Mouse (Mus musculus) intestine, embryonic 15.5 days (tissue): ENCODE measurements at regions not wholly inside any gene's neighbourhood (a gene's known extent, or its start where the extent isn't known, plus 50 kb on each side); places are given as distances from the start of the nearest gene placed in this dataset.
A peak's percentile ranks its signal among the peaks of the same experiment; 100 is the strongest.

Experiments
- ATAC-seq: fragments of 200-750 bp; cut with Nextera tagmentation; 2 replicates; pipeline ENCODE4 v1.8.0; 2017; ENCODE audit warnings: moderate TSS enrichment, moderate library complexity
- H3K27ac ChIP-seq: fragments of 300-500 bp; sonication (generic); 2 replicates; pipeline ENCODE4 v1.5.1; 2015; ENCODE audit warnings: mild to moderate bottlenecking, inconsistent platforms
- H3K27me3 ChIP-seq: fragments of 300-500 bp; sonication (generic); replicated peaks from 2 replicates; pipeline ENCODE4 v1.6.1; 2015; ENCODE audit warnings: inconsistent platforms
- H3K36me3 ChIP-seq: fragments of 300-500 bp; sonication (generic); 2 replicates; pipeline ENCODE4 v1.6.1; 2015; ENCODE audit warnings: inconsistent platforms
- H3K4me1 ChIP-seq: fragments of 300-500 bp; sonication (generic); replicated peaks from 2 replicates; pipeline ENCODE4 v1.6.1; 2015; ENCODE audit warnings: inconsistent platforms
- H3K4me2 ChIP-seq: fragments of 300-500 bp; sonication (generic); replicated peaks from 2 replicates; pipeline ENCODE4 v1.6.1; 2015; ENCODE audit warnings: mild to moderate bottlenecking, inconsistent platforms
- H3K4me3 ChIP-seq: fragments of 300-500 bp; sonication (generic); replicated peaks from 2 replicates; pipeline ENCODE4 v1.5.1; 2015; ENCODE audit warnings: inconsistent platforms
- H3K9ac ChIP-seq: fragments of 300-500 bp; sonication (generic); 2 replicates; pipeline ENCODE4 v1.6.1; 2015; ENCODE audit warnings: inconsistent platforms
- H3K9me3 ChIP-seq: fragments of 300-500 bp; sonication (generic); 2 replicates; pipeline ENCODE4 v1.6.1; 2016; ENCODE audit warnings: inconsistent platforms
- WGBS: fragments of 180-500 bp; shearing (Covaris S2); methylation state at CpG from one replicate; pipeline ENCODE4 v1.1.7; 2015; 5-methylcytosine and 5-hydroxymethylcytosine counted together

- Histone ChIP-seq H3K4me2 (no peak overlapping the region), H3K4me1 (no peaks in the 10 kb centered on the region), H3K9me3 (no peaks in the 10 kb centered on the region), H3K4me3 (no peak overlapping the region), H3K27me3 (no peaks in the 10 kb centered on the region), H3K27ac (no peak overlapping the region), H3K9ac (no peak overlapping the region), H3K36me3 (no peaks in the 10 kb centered on the region)
- no peak for ATAC-seq
- 55% methylated on average over 3 of the region's 3 CpGs for WGBS
These were observed 314.9 kb upstream of the Lcorl start for GRCm38 (mm10) chr5:46172315-46172714.

GRCm38 (mm10) chr5:46160774-46161173, 303.4 kb upstream of the Lcorl start:
- peak; percentile 84 for ATAC-seq
- no peak overlapping the region for H3K4me2 ChIP-seq
- H3K4me3 ChIP-seq: no peak overlapping the region
- no peaks in the 10 kb centered on the region for H3K9me3 ChIP-seq
- H3K4me1 ChIP-seq: no peaks in the 10 kb centered on the region
- H3K27me3 ChIP-seq: no peaks in the 10 kb centered on the region
- WGBS: 74% methylated on average over 4 of the region's 4 CpGs
- H3K9ac ChIP-seq: no peak overlapping the region
- no peak overlapping the region for H3K27ac ChIP-seq
- H3K36me3 ChIP-seq: no peaks in the 10 kb centered on the region

- H3K36me3 ChIP-seq: no peaks in the 10 kb centered on the region
- H3K27me3 ChIP-seq: no peaks in the 10 kb centered on the region
- ATAC-seq: no peak
- H3K27ac ChIP-seq: no peak overlapping the region
- H3K4me2 ChIP-seq: no peak overlapping the region
- 50% methylated on average over 3 of the region's 3 CpGs for WGBS
- no peak overlapping the region for H3K9ac ChIP-seq
- H3K9me3 ChIP-seq: no peaks in the 10 kb centered on the region
- H3K4me3 ChIP-seq: no peak overlapping the region
- no peaks in the 10 kb centered on the region for H3K4me1 ChIP-seq
These were observed 294.6 kb upstream of the Lcorl start for GRCm38 (mm10) chr5:46151973-46152372.

- Histone ChIP-seq H3K9me3 (no peaks in the 10 kb centered on the region), H3K4me2 (no peak overlapping the region), H3K36me3 (no peaks in the 10 kb centered on the region), H3K4me1 (no peaks in the 10 kb centered on the region), H3K27me3 (no peaks in the 10 kb centered on the region), H3K27ac (no peak overlapping the region), H3K4me3 (no peak overlapping the region), H3K9ac (no peak overlapping the region)
- WGBS: 59% methylated on average over 6 of the region's 6 CpGs
- no peak for ATAC-seq
These were observed 293.4 kb upstream of the Lcorl start for GRCm38 (mm10) chr5:46150825-46151224.

- no peak overlapping the region for H3K4me3 ChIP-seq
- H3K4me2 ChIP-seq: no peak overlapping the region
- H3K36me3 ChIP-seq: no peaks in the 10 kb centered on the region
- no peaks in the 10 kb centered on the region for H3K4me1 ChIP-seq
- 62% methylated on average over 6 of the region's 6 CpGs for WGBS
- peak; percentile 73; the same call in 1 of the 2 replicates for ATAC-seq
- no peak overlapping the region for H3K9ac ChIP-seq
- H3K9me3 ChIP-seq: no peaks in the 10 kb centered on the region
- H3K27ac ChIP-seq: no peak overlapping the region
- no peaks in the 10 kb centered on the region for H3K27me3 ChIP-seq
These were observed 292.6 kb upstream of the Lcorl start for GRCm38 (mm10) chr5:46149851-46150615.

GRCm38 (mm10) chr5:46139024-46139423, 281.6 kb upstream of the Lcorl start:
- no peak overlapping the region for H3K27ac ChIP-seq
- ATAC-seq: peak; percentile 88
- H3K4me2 ChIP-seq: no peak overlapping the region
- H3K9me3 ChIP-seq: no peaks in the 10 kb centered on the region
- H3K27me3 ChIP-seq: no peaks in the 10 kb centered on the region
- WGBS: 53% methylated on average over 2 of the region's 2 CpGs
- H3K36me3 ChIP-seq: no peaks in the 10 kb centered on the region
- no peak overlapping the region for H3K4me3 ChIP-seq
- no peaks in the 10 kb centered on the region for H3K4me1 ChIP-seq
- H3K9ac ChIP-seq: no peak overlapping the region

GRCm38 (mm10) chr5:46137695-46138094, 280.3 kb upstream of the Lcorl start:
- no peak overlapping the region for H3K9ac ChIP-seq
- ATAC-seq: no peak
- H3K27ac ChIP-seq: no peak overlapping the region
- no peaks in the 10 kb centered on the region for H3K27me3 ChIP-seq
- H3K36me3 ChIP-seq: no peaks in the 10 kb centered on the region
- H3K9me3 ChIP-seq: no peaks in the 10 kb centered on the region
- H3K4me1 ChIP-seq: no peaks in the 10 kb centered on the region
- 68% methylated on average over 3 of the region's 3 CpGs for WGBS
- H3K4me3 ChIP-seq: no peak overlapping the region
- no peak overlapping the region for H3K4me2 ChIP-seq

GRCm38 (mm10) chr5:46108020-46108419, 250.6 kb upstream of the Lcorl start:
- Histone ChIP-seq H3K9ac (no peak overlapping the region), H3K4me3 (no peak overlapping the region), H3K4me2 (no peak overlapping the region), H3K4me1 (no peaks in the 10 kb centered on the region), H3K27me3 (no peaks in the 10 kb centered on the region), H3K27ac (no peak overlapping the region), H3K9me3 (no peaks in the 10 kb centered on the region), H3K36me3 (no peaks in the 10 kb centered on the region)
- ATAC-seq: no peak
- WGBS: 84% methylated on average over 4 of the region's 4 CpGs

GRCm38 (mm10) chr5:46103350-46103749, 245.9 kb upstream of the Lcorl start:
- no peak for ATAC-seq
- 75% methylated on average over 4 of the region's 4 CpGs for WGBS
- no peaks in the 10 kb centered on the region for H3K36me3 ChIP-seq
- H3K4me1 ChIP-seq: no peaks in the 10 kb centered on the region
- no peaks in the 10 kb centered on the region for H3K9me3 ChIP-seq
- no peak overlapping the region for H3K4me3 ChIP-seq
- no peak overlapping the region for H3K27ac ChIP-seq
- H3K27me3 ChIP-seq: no peaks in the 10 kb centered on the region
- no peak overlapping the region for H3K9ac ChIP-seq
- no peak overlapping the region for H3K4me2 ChIP-seq

- 87% methylated on average over 5 of the region's 5 CpGs for WGBS
- no peak overlapping the region for H3K27ac ChIP-seq
- H3K27me3 ChIP-seq: no peaks in the 10 kb centered on the region
- no peak overlapping the region for H3K4me2 ChIP-seq
- ATAC-seq: no peak
- H3K36me3 ChIP-seq: no peaks in the 10 kb centered on the region
- H3K4me3 ChIP-seq: no peak overlapping the region
- no peaks in the 10 kb centered on the region for H3K4me1 ChIP-seq
- H3K9ac ChIP-seq: no peak overlapping the region
- H3K9me3 ChIP-seq: no peaks in the 10 kb centered on the region
These were observed 235.1 kb upstream of the Lcorl start for GRCm38 (mm10) chr5:46092549-46092948.

GRCm38 (mm10) chr5:46086885-46087284, 229.5 kb upstream of the Lcorl start:
- no peak overlapping the region for H3K4me2 ChIP-seq
- no peaks in the 10 kb centered on the region for H3K36me3 ChIP-seq
- H3K9ac ChIP-seq: no peak overlapping the region
- 76% methylated on average over 1 of the region's 1 CpGs for WGBS
- no peaks in the 10 kb centered on the region for H3K9me3 ChIP-seq
- H3K27me3 ChIP-seq: no peaks in the 10 kb centered on the region
- H3K4me3 ChIP-seq: no peak overlapping the region
- ATAC-seq: no peak
- no peaks in the 10 kb centered on the region for H3K4me1 ChIP-seq
- no peak overlapping the region for H3K27ac ChIP-seq

GRCm38 (mm10) chr5:46083293-46083692, 225.9 kb upstream of the Lcorl start:
- 62% methylated on average over 2 of the region's 2 CpGs for WGBS
- Histone ChIP-seq H3K4me3 (no peak overlapping the region), H3K36me3 (no peaks in the 10 kb centered on the region), H3K4me2 (no peak overlapping the region), H3K9me3 (no peaks in the 10 kb centered on the region), H3K9ac (no peak overlapping the region), H3K27me3 (no peaks in the 10 kb centered on the region), H3K4me1 (no peaks in the 10 kb centered on the region), H3K27ac (0 out of 2 replicates have a peak overlapping the region, but pooled peaks have one; percentile 27)
- peak; percentile 95 for ATAC-seq

GRCm38 (mm10) chr5:46073744-46074143, 216.3 kb upstream of the Lcorl start:
- Histone ChIP-seq H3K9ac (no peak overlapping the region), H3K27ac (no peak overlapping the region), H3K4me2 (no peak overlapping the region), H3K27me3 (no peaks in the 10 kb centered on the region), H3K36me3 (no peaks in the 10 kb centered on the region), H3K9me3 (no peaks in the 10 kb centered on the region), H3K4me1 (no peaks in the 10 kb centered on the region), H3K4me3 (no peak overlapping the region)
- no peak for ATAC-seq
- 97% methylated on average over 1 of the region's 1 CpGs for whole genome bisulfite sequencing
